Mouse (Mus musculus) cortical plate, adult 2 months (tissue): ENCODE measurements around the gene Fam83c.

Experiments used
- CTCF ChIP-seq: fragments of 200-500 bp; IDR thresholded peaks from 2 replicates; pipeline ENCODE4 v1.5.1; 2011; ENCODE audit warnings: mild to moderate bottlenecking, control low read depth, low read length; ENCODE audit not compliant: insufficient read depth; ENCODE audit errors: extremely low read depth
- POLR2A ChIP-seq: fragments of 200-500 bp; IDR thresholded peaks from 2 replicates; pipeline ENCODE4 v1.6.1; 2011; ENCODE audit warnings: mild to moderate bottlenecking, low read length, control low read depth; ENCODE audit not compliant: insufficient read depth; ENCODE audit errors: extremely low read depth

DNA sequence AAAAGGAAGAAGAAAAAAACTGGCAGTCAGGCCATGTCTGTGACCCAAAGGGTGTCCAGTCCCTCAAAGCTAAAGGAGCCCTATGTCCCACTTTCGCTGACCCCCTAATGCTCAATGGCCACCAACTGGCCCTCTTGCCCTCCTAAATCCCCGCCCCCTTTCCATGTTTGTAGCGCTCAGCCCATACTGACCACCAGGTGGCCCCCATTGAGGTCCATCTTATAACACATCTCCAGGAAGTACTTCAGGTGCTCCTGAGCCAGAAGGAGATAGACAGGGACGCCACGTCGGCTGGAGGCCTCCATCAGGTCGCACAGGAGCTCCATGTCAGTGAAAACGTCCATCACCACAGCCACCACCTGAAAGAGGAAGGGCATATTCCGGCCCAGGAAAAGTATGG, 3.4 kb downstream of the Fam83c start:
- TF ChIP-seq POLR2A (no peak), CTCF (no peak)
